Mouse (Mus musculus): Measurements from ENCODE around the gene Krtap10-10. TPM values are rescaled to one million over a fixed set of nuclear protein-coding genes. Genes with fewer than 3 reads are reported as not detected.

The Krtap10-10 gene
- total RNA-seq (2023) = not detected

GRCm38 (mm10) chr10:77835647-77836046 lies at the start of gene Krtap10-10:
TSS of gene Krtap10-10 (plus strand) at chr10:77835947.

GRCm38 (mm10) chr10:77787876-77788275 lies 47.9 kb upstream of the Krtap10-10 start, which contains the start of gene Gm7137:
TSS of gene Gm7137 (minus strand) at chr10:77788200.

GRCm38 (mm10) chr10:77794976-77795375 lies 40.8 kb upstream of the Krtap10-10 start, which contains the start of gene Gm9639:
TSS of gene Gm9639 (minus strand) at chr10:77795076.

GRCm38 (mm10) chr10:77798921-77799508 lies 36.7 kb upstream of the Krtap10-10 start, which contains the start of gene Gm19668:
TSS of gene Gm19668 (minus strand) at chr10:77799133.

GRCm38 (mm10) chr10:77811743-77812142 lies 24.0 kb upstream of the Krtap10-10 start, which contains the start of gene Gm9507:
TSS of gene Gm9507 (minus strand) at chr10:77811843.

GRCm38 (mm10) chr10:77814382-77814781 lies 21.4 kb upstream of the Krtap10-10 start, which contains the start of gene Gm2696:
TSS of gene Gm2696 (plus strand) at chr10:77814682.

GRCm38 (mm10) chr10:77826951-77827350 lies 8.8 kb upstream of the Krtap10-10 start, which contains the start of gene Krtap10-4:
TSS of gene Krtap10-4 (minus strand) at chr10:77827095.

GRCm38 (mm10) chr10:77846503-77846902 lies 10.8 kb downstream of the Krtap10-10 start, which contains the start of gene Gm36176:
TSS of gene Gm36176 (plus strand) at chr10:77846803.

DNA sequence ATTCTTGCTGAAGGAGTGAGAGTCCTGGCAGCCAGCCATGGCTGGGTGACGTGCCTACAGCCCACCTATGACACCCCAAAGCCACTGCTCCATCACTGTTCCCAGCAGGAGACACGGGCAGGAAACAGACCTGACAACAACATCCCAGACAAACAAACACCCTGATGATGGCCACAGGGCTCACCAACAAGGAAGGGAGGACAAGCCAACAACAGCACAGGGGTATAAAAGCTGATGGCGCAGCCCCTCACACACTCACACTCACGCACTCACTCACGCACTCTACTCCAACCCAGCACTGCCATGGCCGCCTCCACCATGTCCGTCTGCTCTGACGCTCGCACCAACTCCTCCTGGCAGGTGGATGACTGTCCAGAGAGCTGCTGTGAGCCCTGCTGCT lies 16.8 kb downstream of the Krtap10-10 start, which contains the start of gene Gm10318:
Gm10318 (plus strand) TSS at position 301 of the 400 bp plus-strand sequence.

DNA sequence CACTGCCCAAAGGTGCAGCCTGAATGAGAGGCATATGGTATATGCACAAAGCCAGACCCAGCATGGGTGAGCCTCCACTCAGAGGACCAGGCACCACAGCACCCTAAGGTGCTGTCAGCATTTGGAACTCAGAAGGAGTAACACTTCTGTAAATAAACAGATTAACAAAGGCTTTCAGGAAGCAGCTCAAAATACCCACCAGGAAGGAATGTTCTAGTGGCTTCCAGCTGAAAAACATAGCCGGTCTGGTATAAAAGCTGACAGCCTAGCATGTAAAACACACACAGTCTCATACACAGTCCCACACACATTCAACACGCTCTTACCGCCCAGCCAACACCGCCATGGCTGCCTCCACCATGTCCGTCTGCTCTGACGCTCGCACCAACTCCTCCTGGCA lies 25.9 kb downstream of the Krtap10-10 start, which contains the start of gene Gm3285:
Gm3285 (plus strand) TSS at position 301 of the 400 bp plus-strand sequence.

Other genes with a start within 250 kb of the Krtap10-10 start
- gene Sumo3, start 229.8 kb upstream of the Krtap10-10 start, total RNA-seq (2023) = 10 to 100 TPM; 53.3 to 62.0 TPM
- not detected for gene Gm49325, start 229.8 kb upstream of the Krtap10-10 start, total RNA-seq (2023)
- gene Ube2g2, start 213.7 kb upstream of the Krtap10-10 start, total RNA-seq (2023) = 10 to 100 TPM; 31.4 to 37.3 TPM
- not detected for gene Tspear, start 149.4 kb upstream of the Krtap10-10 start, total RNA-seq (2023)
- not detected for gene Gm19402, start 145.2 kb upstream of the Krtap10-10 start, total RNA-seq (2023)
- gene Gm9508, start 138.7 kb upstream of the Krtap10-10 start, total RNA-seq (2023) = not detected
- gene Gm10272, start 129.3 kb upstream of the Krtap10-10 start, total RNA-seq (2023) = not detected
- gene Gm10024, start 124.5 kb upstream of the Krtap10-10 start, total RNA-seq (2023) = not detected
- not detected for gene Gm10142, start 120.1 kb upstream of the Krtap10-10 start, total RNA-seq (2023)
- gene Krtap12-1, start 115.3 kb upstream of the Krtap10-10 start, total RNA-seq (2023) = not detected
- not detected for gene Gm10100, start 109.5 kb upstream of the Krtap10-10 start, total RNA-seq (2023)
- gene Gm18596, start 93.3 kb upstream of the Krtap10-10 start, total RNA-seq (2023) = not detected
- gene Gm9736, start 84.6 kb upstream of the Krtap10-10 start, total RNA-seq (2023) = not detected
- gene Gm3233, start 76.3 kb upstream of the Krtap10-10 start, total RNA-seq (2023) = not detected
- gene Gm3238, start 64.6 kb upstream of the Krtap10-10 start, total RNA-seq (2023) = not detected
- not detected for gene Gm7138, start 59.0 kb upstream of the Krtap10-10 start, total RNA-seq (2023)
- gene Gm3250, start 53.4 kb upstream of the Krtap10-10 start, total RNA-seq (2023) = not detected
- not detected for gene Gm7137, start 47.7 kb upstream of the Krtap10-10 start, total RNA-seq (2023)
- gene Gm9639, start 40.9 kb upstream of the Krtap10-10 start, total RNA-seq (2023) = not detected
- gene Gm19668, start 36.8 kb upstream of the Krtap10-10 start, total RNA-seq (2023) = not detected
- not detected for gene Gm9507, start 24.1 kb upstream of the Krtap10-10 start, total RNA-seq (2023)
- gene Gm2696, start 21.3 kb upstream of the Krtap10-10 start, total RNA-seq (2023) = not detected
- not detected for gene Krtap10-4, start 8.9 kb upstream of the Krtap10-10 start, total RNA-seq (2023)
- not detected for gene Gm36176, start 10.9 kb downstream of the Krtap10-10 start, total RNA-seq (2023)
- gene Gm10318, start 16.9 kb downstream of the Krtap10-10 start, total RNA-seq (2023) = not detected
- not detected for gene Gm3285, start 26.0 kb downstream of the Krtap10-10 start, total RNA-seq (2023)
- gene Lrrc3, start 66.6 kb downstream of the Krtap10-10 start, total RNA-seq (2023) = under 1 TPM; 0.11 to 0.31 TPM
- 100 to 1,000 TPM; 278 to 284 TPM for gene Trpm2, start 134.6 kb downstream of the Krtap10-10 start, total RNA-seq (2023)
- 1 to 10 TPM; 9.5 to 9.7 TPM for gene 1810043G02Rik, start 142.6 kb downstream of the Krtap10-10 start, total RNA-seq (2023)
- 10 to 100 TPM; 30.5 to 37.9 TPM for gene Pfkl, start 174.1 kb downstream of the Krtap10-10 start, total RNA-seq (2023)
- 1 to 10 TPM; 2.0 to 4.1 TPM for gene Dnmt3l, start 206.0 kb downstream of the Krtap10-10 start, total RNA-seq (2023)
- under 1 TPM in 1 of 2 experiments, not detected in 1; 0.22 TPM for gene Aire, start 207.7 kb downstream of the Krtap10-10 start, total RNA-seq (2023)
- gene Icosl, start 233.4 kb downstream of the Krtap10-10 start, total RNA-seq (2023) = 10 to 100 TPM; 47.1 to 50.3 TPM